Mouse (Mus musculus): ENCODE results near the gene P2rx3. TPM values are rescaled to one million over a fixed set of nuclear protein-coding genes. Genes with fewer than 3 reads are reported as not detected.

The P2rx3 gene
- polyA plus RNA-seq, 2 experiments = 0.69 to 0.81 TPM

DNA sequence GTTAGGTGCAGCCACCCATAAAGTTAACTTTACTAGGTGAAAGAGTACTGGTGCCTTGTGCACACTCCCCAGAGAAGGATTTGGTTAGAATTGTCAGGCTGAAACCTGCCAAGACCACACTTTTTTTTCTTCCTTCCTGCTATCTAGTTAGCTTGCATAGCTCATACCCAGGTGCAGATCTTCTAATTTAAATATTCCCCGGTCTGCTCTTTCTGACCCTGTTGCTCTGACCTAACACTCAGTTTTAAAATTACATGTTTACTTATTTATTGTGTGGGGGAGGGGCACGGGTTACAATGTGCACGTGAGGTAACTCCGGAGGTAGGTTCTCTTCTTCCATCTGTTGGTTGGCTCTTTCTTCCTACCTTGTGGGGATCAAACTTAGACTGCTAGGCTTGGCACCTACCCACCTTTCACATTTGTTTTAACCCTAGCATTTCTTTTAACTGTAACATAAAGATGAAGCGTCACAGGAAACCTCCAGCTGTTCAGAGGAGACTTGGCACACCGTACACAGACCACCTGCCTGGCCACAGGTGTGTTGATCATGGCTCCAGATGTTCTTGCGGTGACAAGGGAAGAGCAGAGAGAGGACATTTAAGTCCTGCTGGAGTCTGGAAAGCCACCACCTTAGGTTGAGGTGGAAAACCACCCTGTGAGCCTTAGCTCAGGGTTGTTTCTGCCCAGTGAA lies 73.0 kb downstream of the P2rx3 start:
- ATAC-seq (ENCODE audit: low FRiP score, low read depth) = no peak
- no peaks in the 10 kb centered on the region for H3K9me3 ChIP-seq (ENCODE audit: control insufficient read depth, low read length)
- H3K36me3 ChIP-seq (ENCODE audit: control insufficient read depth, insufficient read depth, low read length) = no peaks in the 10 kb centered on the region
- TF ChIP-seq POLR2A (IDR thresholded peaks at IDR 0.05; ENCODE audit: borderline replicate concordance, extremely low read depth, insufficient read depth, insufficient read length) = no peak
- no peak overlapping the region for H3K9ac ChIP-seq (ENCODE audit: low read depth, low read length, severe bottlenecking)
- no peak overlapping the region for H3K27ac ChIP-seq (replicated peaks; ENCODE audit: low read depth, low read length)
- no peak overlapping the region for H3K4me2 ChIP-seq (replicated peaks; ENCODE audit: low read depth, low read length, severe bottlenecking)
- H3K27me3 ChIP-seq (ENCODE audit: control insufficient read depth, insufficient read depth, low read length) = no peaks in the 10 kb centered on the region
- no peak for DNase-seq (ENCODE audit: low spot score)
- H3K4me1 ChIP-seq (ENCODE audit: control insufficient read depth, insufficient read depth, low read length) = no peaks in the 10 kb centered on the region
- no peak overlapping the region for H3K4me3 ChIP-seq (replicated peaks; ENCODE audit: low read length)
- 76% methylated on average over 7 of the region's 7 CpGs for WGBS

DNA sequence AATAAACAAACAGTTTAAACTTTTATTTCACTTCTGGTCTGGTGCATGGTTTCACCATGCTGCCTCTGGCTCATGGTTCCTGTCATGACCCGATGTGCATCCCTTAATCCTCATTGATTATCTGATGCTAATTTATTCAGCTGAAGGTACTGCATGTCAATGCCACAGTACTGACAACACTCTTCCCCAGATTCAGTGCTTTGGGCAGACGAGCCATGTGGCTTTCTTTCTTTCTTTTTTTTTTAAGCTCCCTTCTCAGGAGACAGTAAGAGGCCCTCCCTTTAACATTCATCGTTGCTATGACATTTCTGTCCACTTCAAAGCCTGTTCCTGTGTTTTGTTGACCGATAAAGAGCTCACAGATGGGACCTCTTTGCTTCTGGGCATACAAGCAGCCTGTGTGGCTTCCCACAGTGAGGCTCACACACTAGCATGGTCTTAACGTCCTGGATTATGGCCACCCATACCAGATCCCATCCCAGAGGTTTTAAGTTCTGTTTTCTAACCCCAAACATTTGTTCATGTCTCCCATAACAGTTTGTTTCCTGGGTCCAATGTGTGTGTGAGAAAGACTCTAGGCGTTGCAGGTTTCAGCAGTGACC lies 74.3 kb downstream of the P2rx3 start:
- no peak overlapping the region for H3K4me2 ChIP-seq (replicated peaks; ENCODE audit: low read depth, low read length, severe bottlenecking)
- peaks cover under 1% of the 10 kb centered on the region for H3K36me3 ChIP-seq (ENCODE audit: control insufficient read depth, insufficient read depth, low read length)
- no peak overlapping the region for H3K9ac ChIP-seq (ENCODE audit: low read depth, low read length, severe bottlenecking)
- no peak overlapping the region for H3K4me3 ChIP-seq (replicated peaks; ENCODE audit: low read length)
- no peaks in the 10 kb centered on the region for H3K9me3 ChIP-seq (ENCODE audit: control insufficient read depth, low read length)
- H3K27me3 ChIP-seq (ENCODE audit: control insufficient read depth, insufficient read depth, low read length) = no peaks in the 10 kb centered on the region
- TF ChIP-seq POLR2A (IDR thresholded peaks at IDR 0.05; ENCODE audit: borderline replicate concordance, extremely low read depth, insufficient read depth, insufficient read length) = no peak
- no peak for ATAC-seq (ENCODE audit: low FRiP score, low read depth)
- H3K4me1 ChIP-seq (ENCODE audit: control insufficient read depth, insufficient read depth, low read length) = no peaks in the 10 kb centered on the region
- DNase-seq (ENCODE audit: low spot score) = no peak
- no peak overlapping the region for H3K27ac ChIP-seq (replicated peaks; ENCODE audit: low read depth, low read length)
- WGBS = 42% methylated on average over 6 of the region's 6 CpGs

DNA sequence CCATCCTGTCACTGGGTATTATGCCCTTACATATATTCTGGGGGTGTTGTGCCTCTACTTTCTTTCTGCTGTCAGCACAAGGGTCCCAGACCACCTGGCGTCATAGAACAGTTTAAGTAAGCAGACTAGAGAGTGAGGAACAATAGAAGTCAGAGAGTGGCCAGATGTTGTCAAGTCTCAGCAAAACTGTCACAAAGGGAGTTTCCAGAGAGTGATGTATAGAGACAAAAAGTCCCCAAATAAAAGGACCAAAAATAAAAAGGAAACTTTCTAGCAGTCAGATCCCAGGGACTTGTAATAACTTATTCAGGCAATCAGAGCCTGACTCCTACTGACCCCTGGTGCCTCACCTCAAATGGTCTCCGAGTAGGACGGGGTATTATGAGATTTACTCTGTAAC lies 75.4 kb downstream of the P2rx3 start:
- H3K36me3 ChIP-seq (ENCODE audit: control insufficient read depth, insufficient read depth, low read length) = peaks cover 9% of the 10 kb centered on the region
- 80% methylated on average over 3 of the region's 3 CpGs for WGBS
- H3K27me3 ChIP-seq (ENCODE audit: control insufficient read depth, insufficient read depth, low read length) = no peaks in the 10 kb centered on the region
- no peaks in the 10 kb centered on the region for H3K9me3 ChIP-seq (ENCODE audit: control insufficient read depth, low read length)
- no peak overlapping the region for H3K27ac ChIP-seq (replicated peaks; ENCODE audit: low read depth, low read length)
- no peaks in the 10 kb centered on the region for H3K4me1 ChIP-seq (ENCODE audit: control insufficient read depth, insufficient read depth, low read length)
- H3K4me3 ChIP-seq (replicated peaks; ENCODE audit: low read length) = no peak overlapping the region
- DNase-seq (ENCODE audit: low spot score) = no peak
- H3K9ac ChIP-seq (ENCODE audit: low read depth, low read length, severe bottlenecking) = no peak overlapping the region
- ATAC-seq (ENCODE audit: low FRiP score, low read depth) = no peak
- H3K4me2 ChIP-seq (replicated peaks; ENCODE audit: low read depth, low read length, severe bottlenecking) = no peak overlapping the region
- TF ChIP-seq POLR2A (IDR thresholded peaks at IDR 0.05; ENCODE audit: borderline replicate concordance, extremely low read depth, insufficient read depth, insufficient read length) = no peak

DNA sequence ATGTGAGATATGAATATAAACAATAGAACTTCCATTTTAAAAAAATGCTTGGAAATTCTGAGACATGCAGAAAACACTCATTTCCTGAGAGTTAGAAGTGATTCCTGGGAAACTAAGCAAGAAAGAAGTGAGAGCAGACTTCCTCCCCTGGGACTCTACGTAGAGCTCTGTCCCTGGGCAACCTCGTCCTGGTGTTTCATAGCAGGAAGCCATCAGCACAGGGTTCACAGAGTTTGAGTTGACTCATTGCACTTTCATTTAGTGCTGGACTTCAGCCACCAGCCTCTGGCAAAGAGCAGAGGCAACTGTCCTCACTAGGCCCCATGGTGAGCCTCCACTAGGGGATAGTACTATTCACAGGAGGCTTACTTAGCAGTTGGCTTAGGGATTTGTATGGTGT lies 76.0 kb downstream of the P2rx3 start:
- H3K4me3 ChIP-seq (replicated peaks; ENCODE audit: low read length) = no peak overlapping the region
- H3K27ac ChIP-seq (replicated peaks; ENCODE audit: low read depth, low read length) = no peak overlapping the region
- WGBS = 56% methylated on average over 2 of the region's 2 CpGs
- DNase-seq (ENCODE audit: low spot score) = peak; percentile 21
- H3K4me1 ChIP-seq (ENCODE audit: control insufficient read depth, insufficient read depth, low read length) = no peaks in the 10 kb centered on the region
- H3K9me3 ChIP-seq (ENCODE audit: control insufficient read depth, low read length) = no peaks in the 10 kb centered on the region
- ATAC-seq (ENCODE audit: low FRiP score, low read depth) = no peak
- no peaks in the 10 kb centered on the region for H3K27me3 ChIP-seq (ENCODE audit: control insufficient read depth, insufficient read depth, low read length)
- no peak overlapping the region for H3K9ac ChIP-seq (ENCODE audit: low read depth, low read length, severe bottlenecking)
- no peak overlapping the region for H3K4me2 ChIP-seq (replicated peaks; ENCODE audit: low read depth, low read length, severe bottlenecking)
- no peak for TF ChIP-seq POLR2A (IDR thresholded peaks at IDR 0.05; ENCODE audit: borderline replicate concordance, extremely low read depth, insufficient read depth, insufficient read length)
- H3K36me3 ChIP-seq (ENCODE audit: control insufficient read depth, insufficient read depth, low read length) = peaks cover 15% of the 10 kb centered on the region

DNA sequence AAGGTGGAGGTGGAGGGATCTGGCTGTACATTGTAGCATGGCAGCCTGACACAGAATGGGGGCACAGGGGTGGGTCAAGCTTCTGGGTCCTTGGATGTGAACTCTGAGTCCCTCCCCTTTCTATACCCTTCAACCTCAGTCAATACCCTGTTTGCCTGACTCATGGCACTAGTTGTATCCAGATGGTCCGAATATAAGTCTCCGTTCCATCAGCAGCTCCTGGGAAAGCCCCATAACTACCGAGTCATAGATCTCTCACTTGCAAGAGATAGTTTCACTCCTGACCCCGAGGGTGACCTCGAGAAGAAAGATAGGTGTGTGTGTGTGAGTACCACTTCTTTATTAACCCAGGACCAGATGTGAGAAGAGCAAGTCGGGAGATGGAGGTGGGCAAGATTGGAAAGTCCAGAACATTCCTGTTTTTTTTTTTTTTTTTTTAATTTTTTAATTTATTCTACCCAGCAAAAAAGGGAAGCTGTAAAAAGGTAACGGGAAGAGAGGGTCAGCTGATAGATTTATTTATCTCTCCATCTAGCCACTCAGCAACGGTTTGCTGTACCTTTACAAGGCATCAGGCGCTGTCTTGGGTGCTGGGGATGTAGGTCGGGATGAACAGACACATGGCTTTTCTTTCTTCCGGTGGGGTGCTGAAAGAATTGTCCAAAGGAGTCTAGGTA lies 78.5 kb downstream of the P2rx3 start:
- TF ChIP-seq POLR2A (IDR thresholded peaks at IDR 0.05; ENCODE audit: borderline replicate concordance, extremely low read depth, insufficient read depth, insufficient read length) = no peak
- WGBS = 87% methylated on average over 11 of the region's 11 CpGs
- Histone ChIP-seq H3K36me3 (ENCODE audit: control insufficient read depth, insufficient read depth, low read length) (peaks cover 30% of the 10 kb centered on the region), H3K4me1 (ENCODE audit: control insufficient read depth, insufficient read depth, low read length) (no peaks in the 10 kb centered on the region), H3K27me3 (ENCODE audit: control insufficient read depth, insufficient read depth, low read length) (no peaks in the 10 kb centered on the region), H3K9me3 (ENCODE audit: control insufficient read depth, low read length) (no peaks in the 10 kb centered on the region), H3K4me2 (replicated peaks; ENCODE audit: low read depth, low read length, severe bottlenecking) (no peak overlapping the region), H3K27ac (replicated peaks; ENCODE audit: low read depth, low read length) (no peak overlapping the region), H3K9ac (ENCODE audit: low read depth, low read length, severe bottlenecking) (no peak overlapping the region), H3K4me3 (replicated peaks; ENCODE audit: low read length) (no peak overlapping the region)
- no peak for ATAC-seq (ENCODE audit: low FRiP score, low read depth)
- DNase-seq (ENCODE audit: low spot score) = no peak
